Mouse (Mus musculus): ENCODE results near the gene Mapk1.

The Mapk1 gene

GRCm38 (mm10) chr16:17015853-17016230 lies 32.7 kb downstream of the Mapk1 start:
- no peak for DNase-seq (ENCODE audit: low spot score)

GRCm38 (mm10) chr16:17018071-17018470 lies 34.9 kb downstream of the Mapk1 start:
- DNase-seq (ENCODE audit: low spot score) = no peak

GRCm38 (mm10) chr16:17024469-17025148 lies 41.4 kb downstream of the Mapk1 start:
- no peak for DNase-seq (ENCODE audit: low spot score)

GRCm38 (mm10) chr16:17029971-17030695 lies 47.0 kb downstream of the Mapk1 start:
- DNase-seq (ENCODE audit: low spot score) = no peak

- DNase-seq (ENCODE audit: low spot score) = no peak
Observed at GRCm38 (mm10) chr16:17033754-17034153, 50.6 kb downstream of the Mapk1 start.

GRCm38 (mm10) chr16:17040716-17041115 lies 57.5 kb downstream of the Mapk1 start:
- DNase-seq (ENCODE audit: low spot score) = no peak

- no peak for DNase-seq (ENCODE audit: low spot score)
Observed at GRCm38 (mm10) chr16:17041417-17041816, 58.2 kb downstream of the Mapk1 start.

GRCm38 (mm10) chr16:17044320-17044719 lies 61.1 kb downstream of the Mapk1 start:
- DNase-seq (ENCODE audit: low spot score) = no peak

- no peak for DNase-seq (ENCODE audit: low spot score)
Observed at GRCm38 (mm10) chr16:17045287-17045686, 62.1 kb downstream of the Mapk1 start.

- no peak for DNase-seq (ENCODE audit: low spot score)
Observed at GRCm38 (mm10) chr16:17049886-17050285, 66.7 kb downstream of the Mapk1 start.

GRCm38 (mm10) chr16:17052087-17052486 lies 68.9 kb downstream of the Mapk1 start:
- DNase-seq (ENCODE audit: low spot score) = no peak

- no peak for DNase-seq (ENCODE audit: low spot score)
Observed at GRCm38 (mm10) chr16:17053903-17054302, 70.7 kb downstream of the Mapk1 start.

GRCm38 (mm10) chr16:17055584-17055983 lies 72.4 kb downstream of the Mapk1 start:
- DNase-seq (ENCODE audit: low spot score) = no peak

- no peak for DNase-seq (ENCODE audit: low spot score)
Observed at GRCm38 (mm10) chr16:17062338-17062737, 79.2 kb downstream of the Mapk1 start.

GRCm38 (mm10) chr16:17067552-17067951 lies 84.4 kb downstream of the Mapk1 start:
- no peak for DNase-seq (ENCODE audit: low spot score)

GRCm38 (mm10) chr16:17069511-17070443 lies 86.6 kb downstream of the Mapk1 start, which contains the start of gene Ypel1:
Ypel1 (plus strand) TSS chr16:17069696.
- DNase-seq (ENCODE audit: low spot score) = peak; percentile 94

GRCm38 (mm10) chr16:17070716-17071115 lies 87.5 kb downstream of the Mapk1 start:
- no peak for DNase-seq (ENCODE audit: low spot score)

GRCm38 (mm10) chr16:17073000-17073399 lies 89.8 kb downstream of the Mapk1 start:
- no peak for DNase-seq (ENCODE audit: low spot score)

- no peak for DNase-seq (ENCODE audit: low spot score)
Observed at GRCm38 (mm10) chr16:17076301-17076700, 93.1 kb downstream of the Mapk1 start.

- DNase-seq (ENCODE audit: low spot score) = no peak
Observed at GRCm38 (mm10) chr16:17076869-17077268, 93.7 kb downstream of the Mapk1 start.

- no peak for DNase-seq (ENCODE audit: low spot score)
Observed at GRCm38 (mm10) chr16:17078101-17078500, 94.9 kb downstream of the Mapk1 start.

GRCm38 (mm10) chr16:17082121-17082792 lies 99.1 kb downstream of the Mapk1 start:
- DNase-seq (ENCODE audit: low spot score) = no peak

Measured in testis, postnatal 10 days (tissue).